Mouse (Mus musculus) common myeloid progenitor, adult 5-6 weeks (primary cell): ENCODE results near the gene Orm2. TPM values are rescaled to one million over a fixed set of nuclear protein-coding genes. Genes with fewer than 3 reads are reported as not detected.

Experiments
- ATAC-seq: replicated peaks from 2 replicates; pipeline ENCODE4 v1.8.0; 2016; ENCODE audit warnings: low read depth, mild to moderate bottlenecking, moderate TSS enrichment, inconsistent platforms; ENCODE audit not compliant: poor library complexity, severe bottlenecking
- total RNA-seq: library from RNA; stranded (forward); fragments of 200-1000, 187-1606 nt; gene quantifications from 2 replicates; pipeline ENCODE4 v1.2.3, GENCODE M21; 2017

The Orm2 gene
- total RNA-seq, 1 experiment from 2014 or later = not detected

GRCm38 (mm10) chr4:63403040-63403959 lies 41.1 kb downstream of the Orm2 start, which contains the start of gene Akna:
Gene Akna (minus strand): TSS chr4:63403354.
- ATAC-seq = peak; percentile 30

- peak; percentile 3; the same call in 1 of the 2 replicates for ATAC-seq
These were observed 42.0 kb downstream of the Orm2 start for GRCm38 (mm10) chr4:63404205-63404604.

GRCm38 (mm10) chr4:63405051-63405450 lies 42.8 kb downstream of the Orm2 start:
- no peak for ATAC-seq

- no peak for ATAC-seq
These were observed 43.4 kb downstream of the Orm2 start for GRCm38 (mm10) chr4:63405683-63406082.

GRCm38 (mm10) chr4:63408247-63408646 lies 46.0 kb downstream of the Orm2 start:
- no peak for ATAC-seq

GRCm38 (mm10) chr4:63408649-63409048 lies 46.4 kb downstream of the Orm2 start:
- ATAC-seq = peak; percentile 48

GRCm38 (mm10) chr4:63409317-63409907 lies 47.2 kb downstream of the Orm2 start:
- no peak for ATAC-seq

GRCm38 (mm10) chr4:63409908-63410582 lies 47.8 kb downstream of the Orm2 start:
- ATAC-seq = peak; percentile 57

GRCm38 (mm10) chr4:63410583-63410934 lies 48.3 kb downstream of the Orm2 start:
- ATAC-seq = peak; percentile 87

GRCm38 (mm10) chr4:63411222-63411621 lies 49.0 kb downstream of the Orm2 start:
- no peak for ATAC-seq

GRCm38 (mm10) chr4:63414951-63415350 lies 52.7 kb downstream of the Orm2 start:
- ATAC-seq = no peak

Other genes starting within 250 kb of the Orm2 start
- not detected in 2 replicates for gene Ambp, start 207.7 kb upstream of the Orm2 start, total RNA-seq
- not detected in 2 replicates for gene Kif12, start 190.3 kb upstream of the Orm2 start, total RNA-seq
- 0.23 TPM in 1 of 2 replicates, not detected in the other for gene Col27a1, start 148.4 kb upstream of the Orm2 start, total RNA-seq
- 2.6 TPM in 1 of 2 replicates, not detected in the other for gene Orm1, start 17.9 kb upstream of the Orm2 start, total RNA-seq
- gene Orm3, start 6.3 kb upstream of the Orm2 start, total RNA-seq = not detected in 2 replicates
- gene Akna, start 40.9 kb downstream of the Orm2 start, total RNA-seq = 10.0 and 13.8 TPM in 2 replicates
- gene Whrn, start 133.5 kb downstream of the Orm2 start, total RNA-seq = 0.97 and 4.7 TPM in 2 replicates
- gene Atp6v1g1, start 182.3 kb downstream of the Orm2 start, total RNA-seq = 75.4 and 77.0 TPM in 2 replicates
- 14.9 and 33.9 TPM in 2 replicates for gene Tmem268, start 196.3 kb downstream of the Orm2 start, total RNA-seq
- not detected in 2 replicates for gene Gm11213, start 242.8 kb downstream of the Orm2 start, total RNA-seq